Mouse (Mus musculus): ENCODE data around the gene Eif2ak4. TPM values are rescaled to one million over a fixed set of nuclear protein-coding genes. Genes with fewer than 3 reads are reported as not detected.
A peak's percentile ranks its signal among the peaks of the same experiment; 100 is the strongest.

Eif2ak4 gene
- polyA plus RNA-seq (2012; ENCODE audit: insufficient read depth, low replicate concordance): 2.9 and 3.7 TPM in 2 replicates

DNA sequence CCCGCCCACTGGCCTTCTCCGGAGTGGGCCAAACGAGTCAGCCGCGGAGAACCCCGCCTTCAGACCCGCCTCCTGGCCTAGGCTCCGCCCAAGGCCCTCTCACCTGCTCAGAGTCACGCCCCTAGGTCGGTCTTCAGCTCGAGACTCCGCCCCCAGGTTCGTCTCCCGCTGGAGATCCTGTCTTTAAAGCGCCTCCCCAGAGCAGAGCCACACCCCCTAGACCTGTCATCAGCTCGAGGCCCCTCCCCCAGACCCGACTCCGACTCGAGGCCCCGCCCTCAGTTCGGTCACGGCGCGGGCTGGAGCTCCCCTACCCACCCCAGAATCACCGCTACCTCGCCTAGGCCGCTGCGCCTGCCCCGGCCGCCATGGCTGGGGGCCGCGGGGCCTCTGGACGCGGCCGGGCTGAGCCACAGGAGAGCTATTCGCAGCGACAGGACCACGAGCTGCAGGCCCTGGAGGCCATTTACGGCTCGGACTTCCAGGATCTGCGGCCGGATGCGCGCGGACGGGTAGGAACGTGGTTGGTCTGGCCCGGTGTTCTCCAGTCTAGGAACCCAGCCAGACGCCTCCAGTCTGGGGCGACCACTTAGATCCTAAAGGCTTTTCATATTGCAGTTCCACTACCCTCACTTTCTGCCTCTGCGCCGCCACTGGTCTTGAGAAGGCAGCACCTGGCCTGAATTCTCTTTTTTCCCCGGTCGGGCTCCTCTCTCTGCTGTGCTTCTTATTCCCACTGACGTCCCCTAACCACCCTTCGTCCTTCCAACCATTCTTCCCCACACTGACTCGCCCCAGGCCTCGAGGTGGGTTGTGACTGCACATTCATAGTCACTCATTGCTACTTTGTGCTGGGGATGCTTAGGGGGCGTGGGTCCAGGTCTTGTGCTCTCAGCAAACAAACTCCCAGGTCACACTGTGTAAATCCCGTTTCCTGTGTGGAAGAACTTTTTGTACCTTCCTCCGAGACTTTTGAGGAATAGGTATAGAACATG, at the start of gene Eif2ak4:
Gene Eif2ak4 (plus strand): TSS at position 278 of the 995 bp plus-strand sequence.
- Histone ChIP-seq H3K4me3 (replicated peaks) (peak within 1 kb of the TSS; percentile 95), H3K9me3 (no peaks in the 10 kb centered on the region), H3K36me3 (replicated peaks; ENCODE audit: low read length) (peaks cover 6% of the 10 kb centered on the region), H3K4me1 (peaks cover 20% of the 10 kb centered on the region), H3K27me3 (replicated peaks) (no peaks in the 10 kb centered on the region)
- TF ChIP-seq GATA1 (IDR thresholded peaks at IDR 0.05; ENCODE audit: borderline replicate concordance, low read length) (no peak), FLI1 (IDR thresholded peaks at IDR 0.05; ENCODE audit: low read length) (no peak)

DNA sequence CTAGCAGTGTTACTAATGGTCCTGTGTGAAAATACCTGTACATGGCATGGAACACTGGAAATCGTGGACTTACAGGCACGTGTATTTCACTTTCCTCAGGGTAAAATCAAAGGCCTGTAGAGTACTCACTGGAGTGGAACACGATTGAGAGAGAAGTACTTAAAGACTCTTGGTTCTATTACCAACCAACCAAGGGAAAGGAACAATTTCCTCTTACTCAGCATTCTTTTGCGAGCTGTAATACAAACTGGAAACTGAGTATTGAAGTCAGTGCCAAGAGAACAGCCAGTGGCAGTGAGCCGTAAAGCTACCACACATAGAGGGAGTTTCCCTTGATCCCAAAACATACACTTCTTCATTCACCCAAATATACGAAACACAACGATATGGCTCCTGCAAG, 47.1 kb upstream of the Eif2ak4 start:
- H3K36me3 ChIP-seq (replicated peaks; ENCODE audit: low read length): no peaks in the 10 kb centered on the region
- TF ChIP-seq GATA1 (IDR thresholded peaks at IDR 0.05; ENCODE audit: borderline replicate concordance, low read length) (no peak), FLI1 (IDR thresholded peaks at IDR 0.05; ENCODE audit: low read length) (no peak)
- H3K9me3 ChIP-seq: peaks cover 4% of the 10 kb centered on the region; the same call in 1 of the 2 replicates
- H3K27me3 ChIP-seq (replicated peaks): peaks cover 40% of the 10 kb centered on the region
- no peaks in the 10 kb centered on the region for H3K4me1 ChIP-seq
- no peak overlapping the region for H3K4me3 ChIP-seq (replicated peaks)

DNA sequence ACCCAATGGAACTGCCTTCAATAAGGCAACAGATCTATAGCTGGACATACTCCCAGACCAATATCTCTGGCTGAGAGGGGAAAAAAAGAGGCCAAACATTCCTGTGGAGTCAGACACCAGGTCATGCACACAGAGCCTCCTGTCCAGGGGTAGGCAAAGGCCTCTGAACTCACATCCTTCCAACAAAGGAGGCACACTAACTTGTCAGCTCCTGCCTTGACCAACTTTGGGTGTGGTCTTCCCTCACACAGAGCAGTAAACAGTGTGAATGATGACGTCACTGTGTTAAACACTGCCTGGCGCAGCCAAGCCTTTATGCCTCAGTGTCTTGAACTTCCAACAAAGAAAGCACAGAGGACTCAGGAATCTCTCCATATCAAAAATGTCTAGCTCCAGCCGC, 44.5 kb upstream of the Eif2ak4 start:
- Histone ChIP-seq H3K4me1 (no peaks in the 10 kb centered on the region), H3K36me3 (replicated peaks; ENCODE audit: low read length) (no peaks in the 10 kb centered on the region), H3K4me3 (replicated peaks) (no peak overlapping the region), H3K27me3 (replicated peaks) (peaks cover 46% of the 10 kb centered on the region), H3K9me3 (no peaks in the 10 kb centered on the region)
- no peak for TF ChIP-seq GATA1 (IDR thresholded peaks at IDR 0.05; ENCODE audit: borderline replicate concordance, low read length)
- TF ChIP-seq FLI1 (IDR thresholded peaks at IDR 0.05; ENCODE audit: low read length): no peak

DNA sequence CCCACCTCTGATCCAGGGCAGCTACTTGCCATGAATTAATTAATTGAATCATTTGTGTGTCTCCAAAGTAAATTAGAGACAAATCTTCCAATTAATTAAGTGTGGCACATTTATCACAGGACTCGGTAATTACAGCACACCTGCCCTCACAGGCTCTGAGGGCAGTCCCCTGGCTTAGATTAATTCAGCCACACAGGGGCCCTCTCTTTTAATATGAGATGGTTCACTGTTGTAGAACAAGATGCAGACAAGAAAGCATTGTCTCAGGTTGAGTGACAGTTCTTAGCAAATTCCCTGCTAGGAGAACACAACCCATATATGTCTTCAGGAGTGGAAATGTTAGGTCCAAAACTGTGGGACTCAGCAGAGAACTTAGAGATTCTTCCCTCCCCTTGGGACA, 42.9 kb upstream of the Eif2ak4 start:
- no peaks in the 10 kb centered on the region for H3K36me3 ChIP-seq (replicated peaks; ENCODE audit: low read length)

DNA sequence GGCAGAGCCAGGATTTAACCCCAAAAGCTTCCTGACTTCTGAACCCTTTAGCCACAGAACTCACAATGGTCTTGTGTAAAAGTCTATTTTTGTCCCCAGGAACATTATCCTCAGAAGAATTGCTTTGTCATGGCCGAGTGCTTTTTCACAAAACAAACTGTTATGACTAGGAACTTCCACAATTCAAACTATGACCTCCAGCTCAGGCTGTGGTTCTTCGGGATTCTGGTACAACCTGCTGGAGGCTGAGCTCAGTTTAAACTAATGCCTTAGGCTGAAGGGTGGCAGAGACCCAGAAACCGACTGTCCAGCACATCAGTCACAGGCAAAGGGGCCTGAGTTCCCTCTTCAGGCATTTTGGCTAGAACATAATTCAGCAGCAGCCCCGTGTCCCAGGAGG, 34.9 kb upstream of the Eif2ak4 start:
- Histone ChIP-seq H3K36me3 (replicated peaks; ENCODE audit: low read length) (no peaks in the 10 kb centered on the region), H3K9me3 (no peaks in the 10 kb centered on the region), H3K27me3 (replicated peaks) (peaks cover 66% of the 10 kb centered on the region), H3K4me3 (replicated peaks) (peak overlapping the region; percentile 62), H3K4me1 (peaks cover 16% of the 10 kb centered on the region)
- TF ChIP-seq FLI1 (IDR thresholded peaks at IDR 0.05; ENCODE audit: low read length): no peak
- TF ChIP-seq GATA1 (IDR thresholded peaks at IDR 0.05; ENCODE audit: borderline replicate concordance, low read length): no peak

More for the DNA sequence above, 42.9 kb upstream of the Eif2ak4 start:
- no peak overlapping the region for H3K4me3 ChIP-seq (replicated peaks)
- TF ChIP-seq GATA1 (IDR thresholded peaks at IDR 0.05; ENCODE audit: borderline replicate concordance, low read length) (no peak), FLI1 (IDR thresholded peaks at IDR 0.05; ENCODE audit: low read length) (no peak)
- no peaks in the 10 kb centered on the region for H3K9me3 ChIP-seq
- no peaks in the 10 kb centered on the region for H3K4me1 ChIP-seq
- peaks cover 50% of the 10 kb centered on the region for H3K27me3 ChIP-seq (replicated peaks)

DNA sequence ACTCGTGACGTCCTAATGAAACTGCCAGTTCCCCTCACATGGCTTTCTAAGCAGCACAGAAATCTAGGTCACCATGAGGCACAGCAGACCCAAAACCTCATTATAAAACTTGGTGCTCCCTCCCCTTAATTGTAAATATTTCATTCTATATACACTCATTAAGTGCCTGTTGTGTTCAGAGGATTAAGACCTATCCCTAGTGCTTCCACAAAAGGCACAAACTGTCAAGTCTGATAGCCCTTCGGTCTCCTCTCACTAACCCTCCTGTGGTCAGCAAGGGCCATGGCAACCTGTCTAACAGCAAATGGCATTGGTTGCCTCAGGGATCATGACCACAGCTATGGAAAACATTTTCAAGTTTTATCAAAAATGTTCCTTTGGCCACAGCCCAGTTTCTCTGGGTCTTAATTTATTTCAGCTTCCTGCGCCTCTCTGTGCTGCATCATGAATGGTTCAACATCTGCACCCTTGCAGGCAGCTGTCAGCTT, 34.5 kb upstream of the Eif2ak4 start:
- no peaks in the 10 kb centered on the region for H3K36me3 ChIP-seq (replicated peaks; ENCODE audit: low read length)
- TF ChIP-seq FLI1 (IDR thresholded peaks at IDR 0.05; ENCODE audit: low read length) (no peak), GATA1 (IDR thresholded peaks at IDR 0.05; ENCODE audit: borderline replicate concordance, low read length) (no peak)
- peaks cover 61% of the 10 kb centered on the region for H3K27me3 ChIP-seq (replicated peaks)
- H3K4me3 ChIP-seq (replicated peaks): no peak overlapping the region
- peaks cover 16% of the 10 kb centered on the region for H3K4me1 ChIP-seq
- no peaks in the 10 kb centered on the region for H3K9me3 ChIP-seq

DNA sequence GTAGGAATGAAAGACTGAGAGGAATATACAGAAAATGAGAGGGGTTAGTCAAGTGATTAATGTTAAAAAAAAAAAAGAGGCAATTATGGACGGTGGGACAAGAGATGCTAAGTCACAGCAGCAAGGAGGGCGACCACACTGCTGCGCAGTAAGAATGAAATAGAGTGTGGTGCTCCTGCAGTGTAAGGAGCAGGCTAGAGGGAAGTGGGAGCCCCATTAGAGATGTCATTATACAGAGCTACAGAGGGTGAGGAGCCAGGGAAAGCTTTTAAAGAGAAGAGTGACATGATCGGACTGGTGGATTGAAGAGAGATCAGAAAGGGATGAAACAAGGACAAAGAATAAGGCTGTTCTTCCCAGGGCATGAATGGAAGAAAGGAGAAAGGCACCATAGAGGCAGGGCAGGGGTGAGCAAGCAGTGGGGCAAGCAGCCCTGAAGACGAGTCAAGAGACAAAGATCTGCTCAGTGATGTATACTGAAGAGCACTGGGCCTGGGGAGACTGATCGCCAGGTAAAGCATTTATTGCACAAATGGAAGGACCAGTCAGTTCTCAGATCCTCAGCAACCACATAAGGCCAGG, 33.2 kb upstream of the Eif2ak4 start:
- no peak for TF ChIP-seq GATA1 (IDR thresholded peaks at IDR 0.05; ENCODE audit: borderline replicate concordance, low read length)
- TF ChIP-seq FLI1 (IDR thresholded peaks at IDR 0.05; ENCODE audit: low read length): no peak
- Histone ChIP-seq H3K36me3 (replicated peaks; ENCODE audit: low read length) (no peaks in the 10 kb centered on the region), H3K4me1 (peaks cover 16% of the 10 kb centered on the region), H3K9me3 (no peaks in the 10 kb centered on the region), H3K27me3 (replicated peaks) (peaks cover 63% of the 10 kb centered on the region), H3K4me3 (replicated peaks) (no peak overlapping the region)

DNA sequence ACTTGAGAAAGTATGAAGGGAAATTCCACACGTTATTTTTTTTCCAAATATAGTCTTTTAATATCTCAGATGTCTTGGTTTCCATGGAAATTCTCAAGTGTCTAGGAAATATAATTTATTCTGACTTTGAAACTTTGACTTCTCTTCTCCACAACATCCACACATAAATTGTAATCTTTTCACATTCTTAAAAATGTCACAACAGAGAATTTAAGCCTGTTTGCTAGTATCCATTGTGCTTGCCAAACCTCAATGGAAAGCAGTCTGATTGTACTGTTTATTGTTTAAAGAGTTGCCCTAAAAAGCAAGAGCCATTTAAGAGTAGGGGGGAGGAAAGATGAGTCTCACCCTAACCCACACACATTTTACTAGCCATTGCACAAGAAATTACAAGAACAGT, 16.6 kb upstream of the Eif2ak4 start:
- TF ChIP-seq GATA1 (IDR thresholded peaks at IDR 0.05; ENCODE audit: borderline replicate concordance, low read length): no peak
- TF ChIP-seq FLI1 (IDR thresholded peaks at IDR 0.05; ENCODE audit: low read length): no peak
- Histone ChIP-seq H3K27me3 (replicated peaks) (peaks cover 77% of the 10 kb centered on the region), H3K36me3 (replicated peaks; ENCODE audit: low read length) (no peaks in the 10 kb centered on the region), H3K4me3 (replicated peaks) (no peak overlapping the region), H3K4me1 (peaks cover 21% of the 10 kb centered on the region), H3K9me3 (peaks cover 15% of the 10 kb centered on the region)

DNA sequence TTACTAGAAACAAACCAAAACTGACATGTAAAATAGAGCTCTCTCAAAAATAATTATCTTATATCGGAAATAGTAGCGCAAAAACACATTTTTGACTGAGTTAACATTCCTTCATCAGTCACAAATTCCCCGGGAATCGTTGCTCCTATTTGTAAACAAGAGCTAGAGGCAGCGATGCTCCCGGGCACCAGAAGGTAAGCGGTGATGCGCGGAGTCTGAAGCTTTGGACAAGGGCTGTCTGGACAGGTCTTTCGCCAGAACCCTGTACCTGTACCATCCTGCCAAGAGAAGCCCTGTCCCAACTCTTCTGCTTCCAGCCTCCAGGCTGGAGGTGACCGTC, 15.9 kb upstream of the Eif2ak4 start:
- H3K36me3 ChIP-seq (replicated peaks; ENCODE audit: low read length): no peaks in the 10 kb centered on the region
- TF ChIP-seq GATA1 (IDR thresholded peaks at IDR 0.05; ENCODE audit: borderline replicate concordance, low read length) (no peak), FLI1 (IDR thresholded peaks at IDR 0.05; ENCODE audit: low read length) (no peak)

More for the DNA sequence above, 15.9 kb upstream of the Eif2ak4 start:
- Histone ChIP-seq H3K4me3 (replicated peaks) (peak overlapping the region; percentile 92), H3K9me3 (peaks cover 13% of the 10 kb centered on the region), H3K4me1 (peaks cover 21% of the 10 kb centered on the region), H3K27me3 (replicated peaks) (peaks cover 71% of the 10 kb centered on the region)
